Mouse (Mus musculus): ENCODE results near the gene Ndufaf5.
A peak's percentile ranks its signal among the peaks of the same experiment; 100 is the strongest.
"Not testable (repeated sequence)": the region's sequence is repeated elsewhere in the genome, so short reads cannot be mapped to it uniquely, and the experiment has no call there.

Ndufaf5 gene

GRCm38 (mm10) chr2:140170127-140170802 is at the start of gene Ndufaf5, which contains the start of gene Esf1:
Gene Ndufaf5, plus strand, starts transcription at chr2:140170649.
Gene Esf1, minus strand, starts transcription at chr2:140170564.
- DNase-seq (ENCODE audit: low spot score in 2 of 2): peak; percentile 97

GRCm38 (mm10) chr2:140125516-140125915 is 44.9 kb upstream of the Ndufaf5 start:
- no peak for DNase-seq (ENCODE audit: low spot score in 2 of 2)

- DNase-seq (ENCODE audit: low spot score in 2 of 2): not testable (repeated sequence)
Observed at GRCm38 (mm10) chr2:140151743-140152142, 18.7 kb upstream of the Ndufaf5 start, which contains the start of gene Gm17374. Gene Gm17374, plus strand, starts transcription at chr2:140152043.

- no peak for DNase-seq (ENCODE audit: low spot score in 2 of 2)
Observed at GRCm38 (mm10) chr2:140159186-140159730, 11.2 kb upstream of the Ndufaf5 start.

DNA sequence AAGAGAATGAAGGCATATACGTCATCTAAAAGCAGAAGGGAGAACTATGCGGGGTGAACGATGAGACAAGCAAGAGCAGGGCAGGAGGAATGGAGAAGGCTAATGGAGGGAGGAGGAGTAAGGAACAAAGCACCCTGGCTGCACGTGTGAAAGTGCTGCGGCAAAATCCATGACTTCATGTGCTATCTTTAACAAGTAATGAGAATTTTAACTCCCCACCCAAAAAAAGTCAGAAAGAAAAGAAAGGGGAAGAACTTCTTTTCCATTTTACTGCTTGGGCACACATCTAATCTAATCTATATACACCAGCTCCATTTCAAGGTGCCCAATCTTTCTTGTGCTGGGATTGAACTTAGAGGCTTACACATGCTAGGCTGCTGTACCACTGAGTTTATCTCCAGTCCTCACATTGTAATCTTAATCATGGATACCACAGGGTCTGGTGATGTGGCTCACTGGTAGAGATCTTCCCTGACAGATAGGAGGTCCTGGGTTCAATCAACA is 7.0 kb upstream of the Ndufaf5 start:
- DNase-seq (ENCODE audit: low spot score in 2 of 2): no peak

- DNase-seq (ENCODE audit: low spot score in 2 of 2): no peak
Observed at GRCm38 (mm10) chr2:140169057-140169456, 1.4 kb upstream of the Ndufaf5 start.

GRCm38 (mm10) chr2:140170803-140171553 is 529 bp downstream of the Ndufaf5 start:
- DNase-seq (ENCODE audit: low spot score in 2 of 2): no peak

DNA sequence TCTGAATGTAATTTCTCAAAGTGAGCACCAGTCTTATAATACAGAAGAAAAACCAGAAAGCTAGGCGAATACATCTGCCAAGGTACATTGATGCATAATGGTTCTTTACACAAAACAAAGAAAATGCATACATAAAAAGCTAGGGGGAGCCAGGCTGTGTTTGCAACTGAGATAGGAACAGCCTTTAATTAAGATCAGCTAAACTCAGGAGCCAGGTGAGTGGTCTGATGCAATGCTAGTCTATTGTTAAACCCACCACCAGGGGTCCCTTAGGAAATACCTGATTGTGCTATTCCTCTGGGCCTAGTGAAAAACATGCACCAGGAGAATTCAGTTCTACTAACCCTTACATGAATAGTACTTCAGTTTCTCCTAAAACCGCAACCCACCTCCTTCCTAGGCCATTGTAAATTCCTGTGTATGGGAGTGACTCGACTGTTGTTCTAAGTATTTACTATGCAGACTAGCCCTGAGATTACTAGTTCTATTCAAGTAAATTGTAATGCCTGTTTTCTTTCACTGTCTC is 15.3 kb downstream of the Ndufaf5 start:
- DNase-seq (ENCODE audit: low spot score in 2 of 2): not testable (repeated sequence)

DNA sequence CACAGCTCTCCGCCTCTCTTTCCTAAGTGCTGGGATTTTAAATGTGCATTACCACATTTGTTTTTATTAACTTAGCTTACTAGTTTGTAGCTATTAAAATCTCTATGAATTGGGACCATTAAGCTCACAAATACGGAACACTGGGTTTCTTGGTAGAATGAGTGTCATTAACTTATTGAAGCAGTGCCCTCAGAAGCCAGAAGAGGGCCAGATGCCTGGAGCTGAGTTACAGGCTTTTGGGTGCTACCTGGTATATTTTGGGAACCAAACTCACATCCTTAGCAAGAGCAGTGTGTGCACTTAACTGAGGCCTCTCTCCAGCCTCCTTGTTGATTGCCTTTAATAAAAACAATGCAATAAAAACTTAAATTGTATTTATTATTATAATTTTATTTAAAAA is 30.3 kb downstream of the Ndufaf5 start:
- no peak for DNase-seq (ENCODE audit: low spot score in 2 of 2)

GRCm38 (mm10) chr2:140202573-140202972 is 32.1 kb downstream of the Ndufaf5 start:
- peak in 1 of 2 experiments; percentile 11 for DNase-seq (ENCODE audit: low spot score in 2 of 2)

DNA sequence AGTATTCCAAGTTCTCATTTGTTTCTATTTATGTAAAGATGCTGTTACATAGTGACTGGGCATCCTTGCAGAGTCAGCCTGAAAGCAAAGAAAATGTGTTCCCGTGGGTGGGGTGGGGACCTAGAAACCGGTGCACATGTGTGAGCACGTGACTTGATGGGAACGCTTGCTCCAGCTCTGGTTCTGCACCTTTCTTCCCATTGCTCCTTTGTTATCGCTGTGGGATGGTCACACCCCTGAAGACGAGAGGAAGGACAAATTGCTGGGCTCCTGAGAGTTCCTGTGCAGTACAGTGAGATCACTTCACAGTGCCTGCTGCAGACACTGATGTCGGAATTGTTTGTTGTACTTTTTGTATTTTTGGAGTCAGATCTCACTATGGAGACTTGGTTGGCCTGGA is 33.3 kb downstream of the Ndufaf5 start:
- DNase-seq (ENCODE audit: low spot score in 2 of 2): no peak

- no peak for DNase-seq (ENCODE audit: low spot score in 2 of 2)
Observed at GRCm38 (mm10) chr2:140214519-140215027, 44.1 kb downstream of the Ndufaf5 start.

- no peak for DNase-seq (ENCODE audit: low spot score in 2 of 2)
Observed at GRCm38 (mm10) chr2:140215415-140215814, 45.0 kb downstream of the Ndufaf5 start.

DNA sequence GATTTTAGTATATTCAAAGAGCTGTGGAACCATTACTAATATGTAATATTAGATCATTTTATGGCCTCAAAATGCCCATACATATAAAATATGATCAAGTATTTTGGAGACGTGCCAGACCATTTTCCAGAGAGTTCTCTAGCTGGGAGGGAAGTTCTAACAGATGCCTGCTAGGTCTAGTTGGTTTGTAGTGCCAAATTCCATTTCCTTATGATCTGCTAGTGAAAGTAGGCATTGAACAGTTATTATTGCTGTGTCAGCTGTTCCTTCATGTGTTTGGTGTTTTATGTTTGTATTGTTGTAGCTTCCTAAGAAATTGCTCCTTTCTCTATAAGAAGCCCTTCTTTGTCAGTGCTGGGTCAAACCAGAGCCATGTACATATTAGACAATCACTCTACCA is 45.5 kb downstream of the Ndufaf5 start:
- no peak for DNase-seq (ENCODE audit: low spot score in 2 of 2)

DNA sequence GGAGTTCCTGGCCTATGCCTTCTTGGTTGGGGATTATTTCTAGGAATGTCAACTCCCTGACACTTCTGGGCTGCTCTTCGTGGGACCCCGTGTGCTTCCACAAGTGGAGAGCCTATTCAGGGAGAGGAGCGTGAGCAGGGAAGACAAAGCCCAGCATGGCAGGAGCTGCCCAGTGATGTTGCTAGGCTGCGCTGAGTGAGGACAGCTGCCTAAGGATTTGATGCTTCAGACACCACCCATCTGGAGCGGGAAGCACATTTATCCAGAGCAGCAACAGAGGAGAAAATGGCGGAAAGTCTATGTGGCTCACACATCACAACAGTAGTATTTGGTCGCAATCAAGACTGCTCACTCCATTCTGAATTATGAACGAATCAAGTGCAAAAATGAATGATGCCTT is 49.9 kb downstream of the Ndufaf5 start:
- DNase-seq (ENCODE audit: low spot score in 2 of 2): no peak

GRCm38 (mm10) chr2:140230295-140230694 is 59.8 kb downstream of the Ndufaf5 start:
- DNase-seq (ENCODE audit: low spot score in 2 of 2): no peak

DNA sequence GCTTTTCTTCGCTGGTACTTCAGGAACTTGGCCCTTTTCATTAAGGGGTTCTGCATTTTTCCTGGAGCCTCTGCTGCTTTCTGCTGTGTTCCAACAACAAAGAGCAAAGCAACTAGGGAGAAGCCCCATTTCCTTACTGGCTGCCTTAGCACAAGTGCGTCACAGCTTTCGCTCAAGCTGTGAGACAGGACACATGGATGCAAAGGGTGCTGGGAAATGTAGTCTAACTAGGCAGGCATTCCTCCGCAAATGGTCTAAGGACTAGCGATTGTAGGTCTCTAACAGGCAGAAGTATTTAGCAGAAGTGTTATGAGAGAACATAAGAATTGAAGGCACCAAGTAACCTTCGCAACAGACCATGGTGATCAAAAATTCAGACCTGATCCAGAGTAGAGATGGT is 66.8 kb downstream of the Ndufaf5 start:
- peak in 1 of 2 experiments; percentile 9 for DNase-seq (ENCODE audit: low spot score in 2 of 2)

DNA sequence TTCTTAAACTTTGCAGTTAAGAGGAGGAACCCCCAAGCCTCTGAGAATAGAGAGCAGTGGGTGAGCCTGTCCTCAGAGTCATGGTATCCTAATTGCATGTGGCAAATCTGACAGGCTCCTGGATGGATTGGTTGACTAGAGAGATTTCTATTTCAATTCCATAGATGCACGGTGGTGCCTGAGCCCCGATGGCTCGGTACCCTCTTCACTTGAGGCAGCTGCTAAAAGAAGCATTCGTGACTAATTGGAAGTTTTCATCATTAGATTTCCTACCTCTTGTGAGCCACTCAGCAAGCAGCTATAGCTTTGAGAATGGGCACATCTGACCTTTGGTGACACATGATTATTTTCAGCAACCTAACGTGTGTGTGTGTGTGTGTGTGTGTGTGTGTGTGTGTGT is 71.9 kb downstream of the Ndufaf5 start:
- DNase-seq (ENCODE audit: low spot score in 2 of 2): no peak

- DNase-seq (ENCODE audit: low spot score in 2 of 2): no peak
Observed at GRCm38 (mm10) chr2:140243105-140243504, 72.7 kb downstream of the Ndufaf5 start.

Measured in right cerebral cortex, postnatal 36 days (tissue).